Mouse (Mus musculus) adrenal gland, adult 8-10 months (tissue): ENCODE results near the gene Barx2. TPM values are rescaled to one million over a fixed set of nuclear protein-coding genes. Genes with fewer than 3 reads are reported as not detected.
"Not testable (repeated sequence)": the region's sequence is repeated elsewhere in the genome, so short reads cannot be mapped to it uniquely, and the experiment has no call there.

Experiments used
- DNase-seq: peaks from one replicate; pipeline ENCODE4 v3.0.0; 2022
- total RNA-seq, 4 experiments: library from RNA; stranded (reverse); gene quantifications; 2 replicates each; pipeline ENCODE4 v1.2.4; 2022

Barx2 gene
- total RNA-seq, result not detected

GRCm38 (mm10) chr9:31912921-31913738 lies at the start of gene Barx2:
Gene Barx2, minus strand, starts transcription at chr9:31913462.
- DNase-seq, result peak; percentile 28

GRCm38 (mm10) chr9:31962265-31962664 lies 49.0 kb upstream of the Barx2 start:
- DNase-seq, result peak; percentile 53

GRCm38 (mm10) chr9:31960488-31960887 lies 47.2 kb upstream of the Barx2 start:
- DNase-seq, result no peak

- no peak for DNase-seq
These were observed 44.9 kb upstream of the Barx2 start for GRCm38 (mm10) chr9:31958120-31958519.

- no peak for DNase-seq
These were observed 37.2 kb upstream of the Barx2 start for GRCm38 (mm10) chr9:31950506-31950905.

- no peak for DNase-seq
These were observed 35.8 kb upstream of the Barx2 start for GRCm38 (mm10) chr9:31949031-31949430.

- DNase-seq, result no peak
These were observed 33.8 kb upstream of the Barx2 start for GRCm38 (mm10) chr9:31947051-31947450.

- DNase-seq, result no peak
These were observed 29.1 kb upstream of the Barx2 start for GRCm38 (mm10) chr9:31942334-31942733.

GRCm38 (mm10) chr9:31936486-31936885 lies 23.2 kb upstream of the Barx2 start:
- DNase-seq, result not testable (repeated sequence)

GRCm38 (mm10) chr9:31931691-31932090 lies 18.4 kb upstream of the Barx2 start:
- DNase-seq, result no peak

- no peak for DNase-seq
These were observed 18.0 kb upstream of the Barx2 start for GRCm38 (mm10) chr9:31931255-31931654.

- no peak for DNase-seq
These were observed 13.5 kb upstream of the Barx2 start for GRCm38 (mm10) chr9:31926766-31927165.

GRCm38 (mm10) chr9:31925830-31926624 lies 12.8 kb upstream of the Barx2 start:
- DNase-seq, result peak; percentile 83

GRCm38 (mm10) chr9:31923529-31923928 lies 10.3 kb upstream of the Barx2 start:
- DNase-seq, result no peak

- DNase-seq, result no peak
These were observed 6.5 kb upstream of the Barx2 start for GRCm38 (mm10) chr9:31919802-31920201.

GRCm38 (mm10) chr9:31916421-31916820 lies 3.2 kb upstream of the Barx2 start:
- DNase-seq, result no peak

GRCm38 (mm10) chr9:31914871-31915270 lies 1.6 kb upstream of the Barx2 start:
- no peak for DNase-seq

GRCm38 (mm10) chr9:31913739-31914591 lies 703 bp upstream of the Barx2 start:
- no peak for DNase-seq

- DNase-seq, result no peak
These were observed 725 bp downstream of the Barx2 start for GRCm38 (mm10) chr9:31912553-31912920.

GRCm38 (mm10) chr9:31910221-31910620 lies 3.0 kb downstream of the Barx2 start:
- DNase-seq, result no peak

GRCm38 (mm10) chr9:31901781-31902180 lies 11.5 kb downstream of the Barx2 start:
- no peak for DNase-seq

GRCm38 (mm10) chr9:31894775-31895320 lies 18.4 kb downstream of the Barx2 start:
- DNase-seq, result no peak
